Mouse (Mus musculus) yolk sac, embryonic 10.5 days (tissue): ENCODE measurements around the gene Rab20.
A peak's percentile ranks its signal among the peaks of the same experiment; 100 is the strongest.
"Not testable (repeated sequence)": the region's sequence is repeated elsewhere in the genome, so short reads cannot be mapped to it uniquely, and the experiment has no call there.

Experiments
- DNase-seq: peaks from one replicate; pipeline ENCODE4 v3.0.0-alpha.2; 2017; ENCODE audit warnings: low spot score

Gene Rab20

GRCm38 (mm10) chr8:11477811-11478761, at the start of gene Rab20:
TSS of gene Rab20 (minus strand) at chr8:11478710.
- DNase-seq = peak; percentile 87

GRCm38 (mm10) chr8:11523331-11523730, 44.8 kb upstream of the Rab20 start:
- no peak for DNase-seq

GRCm38 (mm10) chr8:11518676-11519075, 40.2 kb upstream of the Rab20 start:
- no peak for DNase-seq

- DNase-seq = no peak
Observed at GRCm38 (mm10) chr8:11518056-11518396, 39.5 kb upstream of the Rab20 start.

GRCm38 (mm10) chr8:11517366-11518055, 39.0 kb upstream of the Rab20 start:
- DNase-seq = no peak

GRCm38 (mm10) chr8:11516292-11516691, 37.8 kb upstream of the Rab20 start:
- no peak for DNase-seq

GRCm38 (mm10) chr8:11513247-11513646, 34.7 kb upstream of the Rab20 start:
- DNase-seq = no peak

GRCm38 (mm10) chr8:11512711-11513110, 34.2 kb upstream of the Rab20 start:
- DNase-seq = no peak

- no peak for DNase-seq
Observed at GRCm38 (mm10) chr8:11510971-11511370, 32.5 kb upstream of the Rab20 start.

- no peak for DNase-seq
Observed at GRCm38 (mm10) chr8:11508880-11509279, 30.4 kb upstream of the Rab20 start.

GRCm38 (mm10) chr8:11506802-11507201, 28.3 kb upstream of the Rab20 start:
- DNase-seq = no peak

- DNase-seq = no peak
Observed at GRCm38 (mm10) chr8:11506074-11506473, 27.6 kb upstream of the Rab20 start.

GRCm38 (mm10) chr8:11503476-11504232, 25.1 kb upstream of the Rab20 start:
- DNase-seq = no peak

GRCm38 (mm10) chr8:11498786-11499485, 20.4 kb upstream of the Rab20 start:
- DNase-seq = no peak

GRCm38 (mm10) chr8:11498281-11498680, 19.8 kb upstream of the Rab20 start:
- DNase-seq = no peak

GRCm38 (mm10) chr8:11497017-11497990, 18.8 kb upstream of the Rab20 start, which contains the start of gene Naxd:
TSS of gene Naxd (plus strand) at chr8:11497506.
- DNase-seq = peak; percentile 91

GRCm38 (mm10) chr8:11492340-11492739, 13.8 kb upstream of the Rab20 start:
- not testable (repeated sequence) for DNase-seq

GRCm38 (mm10) chr8:11487229-11487628, 8.7 kb upstream of the Rab20 start:
- DNase-seq = no peak

GRCm38 (mm10) chr8:11486142-11486541, 7.6 kb upstream of the Rab20 start:
- peak; percentile 56 for DNase-seq

- peak; percentile 57 for DNase-seq
Observed at GRCm38 (mm10) chr8:11482537-11482936, 4.0 kb upstream of the Rab20 start.
